Mouse (Mus musculus) lung, embryonic 14.5 days (tissue): Measurements from ENCODE around the gene Cc2d2a. TPM values are rescaled to one million over a fixed set of nuclear protein-coding genes. Genes with fewer than 3 reads are reported as not detected.
A peak's percentile ranks its signal among the peaks of the same experiment; 100 is the strongest.

Source experiments
- ATAC-seq: fragments of 200-750 bp; cut with Nextera tagmentation; 2 replicates; pipeline ENCODE4 v1.8.0; 2017; ENCODE audit warnings: mild to moderate bottlenecking, moderate TSS enrichment, moderate library complexity; ENCODE audit not compliant: insufficient read depth
- DNase-seq: peaks from one replicate; pipeline ENCODE4 v3.0.0-alpha.2; 2015
- H3K27ac ChIP-seq: fragments of 300-500 bp; sonication (generic); 2 replicates; pipeline ENCODE4 v1.5.1; 2014; ENCODE audit warnings: low read depth, mild to moderate bottlenecking, moderate library complexity
- H3K27me3 ChIP-seq: fragments of 300-500 bp; sonication (generic); 2 replicates; pipeline ENCODE4 v1.6.1; 2014; ENCODE audit warnings: low read length, control low read depth; ENCODE audit not compliant: insufficient read depth
- H3K36me3 ChIP-seq: fragments of 300-500 bp; sonication (generic); 2 replicates; pipeline ENCODE4 v1.6.1; 2014; ENCODE audit warnings: control low read depth; ENCODE audit not compliant: insufficient read depth
- H3K4me1 ChIP-seq: fragments of 300-500 bp; sonication (generic); 2 replicates; pipeline ENCODE4 v1.6.1; 2014; ENCODE audit warnings: antibody characterized with exemption, control low read depth; ENCODE audit not compliant: insufficient read depth
- H3K4me2 ChIP-seq: fragments of 300-500 bp; sonication (generic); 2 replicates; pipeline ENCODE4 v1.6.1; 2014; ENCODE audit warnings: mild to moderate bottlenecking
- H3K4me3 ChIP-seq: fragments of 300-500 bp; sonication (generic); 2 replicates; pipeline ENCODE4 v1.5.1; 2014; ENCODE audit warnings: low read depth, low read length
- H3K9ac ChIP-seq: fragments of 300-500 bp; sonication (generic); 2 replicates; pipeline ENCODE4 v1.6.1; 2014
- H3K9me3 ChIP-seq: fragments of 300-500 bp; sonication (generic); 2 replicates; pipeline ENCODE4 v1.6.1; 2016; ENCODE audit warnings: low read depth, low read length, control low read depth
- CTCF ChIP-seq: IDR thresholded peaks from 2 replicates; pipeline ENCODE4 v1.5.1; 2016; ENCODE audit warnings: antibody characterized with exemption, low read depth
- WGBS: fragments of 180-500 bp; shearing (Covaris S2); extraction: QIAGEN DNeasy Blood & Tissue Kit; methylation state at CpG from one replicate; pipeline ENCODE4 v1.1.7; 2014; 5-methylcytosine and 5-hydroxymethylcytosine counted together
- polyA plus RNA-seq: library from polyadenylated mRNA; unstranded; fragments of >200 nt; fragmentation: Nextera tagmentation; extraction: Ambion mirVana; gene quantifications from 2 replicates; pipeline ENCODE4 v1.2.1, GENCODE M21; 2014

Gene Cc2d2a
- polyA plus RNA-seq, 1 experiment from 2014 or later, result 14.4 TPM

GRCm38 (mm10) chr5:43728375-43729165 is 66.4 kb downstream of the Cc2d2a start:
- no peak for ATAC-seq

GRCm38 (mm10) chr5:43732381-43732780 is 70.2 kb downstream of the Cc2d2a start:
- ATAC-seq, result no peak

More at GRCm38 (mm10) chr5:43728375-43729165, 66.4 kb downstream of the Cc2d2a start:
- WGBS, result 66% methylated on average over 11 of the region's 11 CpGs
- no peaks in the 10 kb centered on the region for H3K9me3 ChIP-seq
- no peak overlapping the region for H3K4me3 ChIP-seq
- DNase-seq, result no peak
- TF ChIP-seq CTCF, result no peak
- H3K36me3 ChIP-seq, result peaks cover 50% of the 10 kb centered on the region
- no peak overlapping the region for H3K27ac ChIP-seq
- H3K9ac ChIP-seq, result no peak overlapping the region
- H3K4me1 ChIP-seq, result no peaks in the 10 kb centered on the region
- H3K4me2 ChIP-seq, result no peak overlapping the region
- no peaks in the 10 kb centered on the region for H3K27me3 ChIP-seq

GRCm38 (mm10) chr5:43744187-43744586 is 82.0 kb downstream of the Cc2d2a start:
- ATAC-seq, result no peak
- no peak for TF ChIP-seq CTCF
- Histone ChIP-seq H3K27me3 (no peaks in the 10 kb centered on the region), H3K9me3 (no peaks in the 10 kb centered on the region), H3K4me1 (no peaks in the 10 kb centered on the region), H3K4me2 (no peak overlapping the region), H3K27ac (no peak overlapping the region), H3K9ac (no peak overlapping the region), H3K4me3 (no peak overlapping the region), H3K36me3 (peaks cover 37% of the 10 kb centered on the region)
- WGBS, result 79% methylated on average over 1 of the region's 1 CpGs
- no peak for DNase-seq

More at GRCm38 (mm10) chr5:43732381-43732780, 70.2 kb downstream of the Cc2d2a start:
- H3K27me3 ChIP-seq, result no peaks in the 10 kb centered on the region
- no peak overlapping the region for H3K9ac ChIP-seq
- no peaks in the 10 kb centered on the region for H3K9me3 ChIP-seq
- H3K4me1 ChIP-seq, result no peaks in the 10 kb centered on the region
- whole genome bisulfite sequencing, result 82% methylated on average over 8 of the region's 8 CpGs
- no peak overlapping the region for H3K27ac ChIP-seq
- H3K36me3 ChIP-seq, result peaks cover 47% of the 10 kb centered on the region
- DNase-seq, result no peak
- H3K4me3 ChIP-seq, result no peak overlapping the region
- no peak overlapping the region for H3K4me2 ChIP-seq
- TF ChIP-seq CTCF, result no peak

- TF ChIP-seq CTCF, result no peak
- ATAC-seq (no peak), DNase-seq (peak; percentile 28)
- H3K27ac ChIP-seq, result no peak overlapping the region
- no peak overlapping the region for H3K9ac ChIP-seq
- 27% methylated on average over 5 of the region's 5 CpGs for WGBS
- H3K4me1 ChIP-seq, result no peaks in the 10 kb centered on the region
- no peak overlapping the region for H3K4me3 ChIP-seq
- H3K9me3 ChIP-seq, result no peaks in the 10 kb centered on the region
- H3K36me3 ChIP-seq, result peaks cover 38% of the 10 kb centered on the region
- H3K27me3 ChIP-seq, result no peaks in the 10 kb centered on the region
- H3K4me2 ChIP-seq, result no peak overlapping the region
These were observed 83.0 kb downstream of the Cc2d2a start for GRCm38 (mm10) chr5:43745156-43745555.

GRCm38 (mm10) chr5:43748039-43748438 is 85.9 kb downstream of the Cc2d2a start:
- H3K27me3 ChIP-seq, result no peaks in the 10 kb centered on the region
- no peaks in the 10 kb centered on the region for H3K9me3 ChIP-seq
- WGBS, result 74% methylated on average over 4 of the region's 4 CpGs
- H3K36me3 ChIP-seq, result peaks cover 23% of the 10 kb centered on the region
- TF ChIP-seq CTCF, result no peak
- ATAC-seq (no peak), DNase-seq (no peak)
- H3K4me2 ChIP-seq, result no peak overlapping the region
- no peak overlapping the region for H3K27ac ChIP-seq
- H3K4me3 ChIP-seq, result no peak overlapping the region
- H3K4me1 ChIP-seq, result no peaks in the 10 kb centered on the region
- H3K9ac ChIP-seq, result no peak overlapping the region

GRCm38 (mm10) chr5:43749092-43749491 is 86.9 kb downstream of the Cc2d2a start:
- Histone ChIP-seq H3K4me3 (no peak overlapping the region), H3K9ac (no peak overlapping the region), H3K4me2 (no peak overlapping the region), H3K27me3 (no peaks in the 10 kb centered on the region), H3K9me3 (no peaks in the 10 kb centered on the region), H3K27ac (no peak overlapping the region), H3K36me3 (peaks cover 23% of the 10 kb centered on the region), H3K4me1 (no peaks in the 10 kb centered on the region)
- 81% methylated on average over 3 of the region's 3 CpGs for WGBS
- TF ChIP-seq CTCF, result peak; percentile 22; the same call in 1 of the 2 replicates
- ATAC-seq (no peak), DNase-seq (peak; percentile 18)

GRCm38 (mm10) chr5:43770618-43771354 is 108.6 kb downstream of the Cc2d2a start:
- Histone ChIP-seq H3K27ac (no peak overlapping the region), H3K4me3 (no peak overlapping the region), H3K27me3 (no peaks in the 10 kb centered on the region), H3K4me1 (peaks cover 3% of the 10 kb centered on the region), H3K9me3 (no peaks in the 10 kb centered on the region), H3K9ac (no peak overlapping the region), H3K4me2 (no peak overlapping the region), H3K36me3 (peaks cover 38% of the 10 kb centered on the region)
- 78% methylated on average over 3 of the region's 3 CpGs for WGBS
- ATAC-seq, result no peak
- no peak for DNase-seq
- TF ChIP-seq CTCF, result no peak
